Mouse (Mus musculus): ENCODE measurements at regions not wholly inside any gene's neighbourhood (a gene's known extent, or its start where the extent isn't known, plus 50 kb on each side); places are given as distances from the start of the nearest gene placed in this dataset.

DNA sequence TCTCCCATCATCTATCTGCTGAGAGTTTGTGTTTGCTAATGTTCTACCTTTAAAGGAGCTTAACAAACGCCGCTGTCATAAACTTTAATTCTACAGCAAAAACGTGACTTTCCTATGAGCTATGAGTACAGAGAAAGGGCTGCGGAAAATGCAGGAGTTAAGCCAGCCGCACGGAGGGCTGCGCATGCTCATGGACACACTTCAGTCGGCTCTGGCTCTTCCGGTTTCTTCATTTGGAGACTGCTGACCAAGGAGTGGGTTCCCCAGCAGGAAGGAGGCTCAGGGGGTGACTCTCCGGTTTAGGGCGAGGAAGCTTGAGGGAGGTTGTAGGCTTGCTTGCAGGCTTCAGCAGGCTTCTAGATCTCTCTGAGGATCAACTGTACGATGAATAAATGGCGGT lies 59.3 kb downstream of the Sox2 start:
- no peak for TF ChIP-seq CTCF (IDR thresholded peaks at IDR 0.05; ENCODE audit: extremely low read depth, insufficient read length, insufficient replicate concordance, low read depth, low read length)
- no peak for TF ChIP-seq POLR2A (IDR thresholded peaks at IDR 0.05; ENCODE audit: low read depth, low read length)

Measured in small intestine, adult 2 months (tissue).